Mouse (Mus musculus) forebrain, embryonic 11.5 days (tissue): Measurements from ENCODE around the gene Cnga4. TPM values are rescaled to one million over a fixed set of nuclear protein-coding genes. Genes with fewer than 3 reads are reported as not detected.
A peak's percentile ranks its signal among the peaks of the same experiment; 100 is the strongest.

Source experiments
- ATAC-seq: fragments of 200-750 bp; cut with Nextera tagmentation; replicated peaks from 2 replicates; pipeline ENCODE4 v1.8.0; 2017; ENCODE audit warnings: moderate TSS enrichment; ENCODE audit not compliant: low FRiP score
- DNase-seq: peaks from one replicate; pipeline ENCODE4 v3.0.0-alpha.2; 2017; ENCODE audit warnings: low spot score
- H3K27ac ChIP-seq: fragments of 300-500 bp; sonication (generic); 2 replicates; pipeline ENCODE4 v1.5.1; 2014; ENCODE audit warnings: low read depth, low read length
- H3K27me3 ChIP-seq: fragments of 300-500 bp; sonication (generic); 2 replicates; pipeline ENCODE4 v1.6.1; 2014; ENCODE audit warnings: mild to moderate bottlenecking, low read length, mixed read lengths; ENCODE audit not compliant: control insufficient read depth, insufficient read depth
- H3K36me3 ChIP-seq: fragments of 300-500 bp; sonication (generic); 2 replicates; pipeline ENCODE4 v1.6.1; 2014; ENCODE audit warnings: mild to moderate bottlenecking, low read length, moderate library complexity, mixed read lengths; ENCODE audit not compliant: control insufficient read depth, insufficient read depth
- H3K4me1 ChIP-seq: fragments of 300-500 bp; sonication (generic); replicated peaks from 2 replicates; pipeline ENCODE4 v1.6.1; 2014; ENCODE audit warnings: low read length, mixed read lengths; ENCODE audit not compliant: control insufficient read depth, insufficient read depth
- H3K4me2 ChIP-seq: fragments of 300-500 bp; sonication (generic); 2 replicates; pipeline ENCODE4 v1.6.1; 2014; ENCODE audit warnings: low read depth, mild to moderate bottlenecking, low read length, moderate library complexity, mixed read lengths; ENCODE audit not compliant: severe bottlenecking
- H3K4me3 ChIP-seq: fragments of 300-500 bp; sonication (generic); 2 replicates; pipeline ENCODE4 v1.5.1; 2014; ENCODE audit warnings: low read depth, low read length
- H3K9ac ChIP-seq: fragments of 300-500 bp; sonication (generic); 2 replicates; pipeline ENCODE4 v1.6.1; 2014; ENCODE audit warnings: low read length
- H3K9me3 ChIP-seq: fragments of 300-500 bp; sonication (generic); 2 replicates; pipeline ENCODE4 v1.6.1; 2016; ENCODE audit warnings: low read length, mixed read lengths; ENCODE audit not compliant: control insufficient read depth
- WGBS: fragments of 180-500 bp; shearing (Covaris S2); extraction: QIAGEN DNeasy Blood & Tissue Kit; methylation state at CpG from one replicate; pipeline ENCODE4 v1.1.7; 2014; 5-methylcytosine and 5-hydroxymethylcytosine counted together
- polyA plus RNA-seq: library from polyadenylated mRNA; unstranded; fragments of >200 nt; fragmentation: Nextera tagmentation; extraction: Ambion mirVana; gene quantifications from 2 replicates; pipeline ENCODE4 v1.2.1, GENCODE M21; 2014

Cnga4 gene
- polyA plus RNA-seq, 1 experiment from 2014 or later: 0.15 TPM

DNA sequence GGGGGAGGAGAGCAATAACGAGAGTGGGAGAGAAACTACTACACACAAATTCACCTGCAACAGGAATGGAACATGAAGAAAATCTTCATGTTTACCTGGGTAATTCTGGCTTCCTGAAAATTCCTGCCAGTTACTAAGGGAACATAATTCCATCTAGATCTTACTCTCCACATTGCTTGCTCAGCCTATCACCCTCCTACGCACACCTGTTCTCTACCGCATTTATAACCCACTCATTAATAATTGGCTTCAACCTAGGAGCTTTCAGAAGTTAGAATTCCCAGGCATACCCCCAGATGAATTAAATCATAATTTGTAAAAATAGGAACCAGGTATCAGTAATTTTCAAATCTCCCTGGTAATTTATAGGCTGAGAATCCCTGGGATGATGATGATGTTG, 30.4 kb upstream of the Cnga4 start:
- Histone ChIP-seq H3K27me3 (no peaks in the 10 kb centered on the region), H3K36me3 (no peaks in the 10 kb centered on the region; the same call in 1 of the 2 replicates), H3K4me3 (no peak overlapping the region), H3K9me3 (no peaks in the 10 kb centered on the region), H3K4me2 (no peak overlapping the region), H3K9ac (no peak overlapping the region), H3K4me1 (no peaks in the 10 kb centered on the region), H3K27ac (no peak overlapping the region)
- no peak for ATAC-seq
- DNase-seq: no peak
- WGBS: 94% methylated on average over 3 of the region's 3 CpGs

DNA sequence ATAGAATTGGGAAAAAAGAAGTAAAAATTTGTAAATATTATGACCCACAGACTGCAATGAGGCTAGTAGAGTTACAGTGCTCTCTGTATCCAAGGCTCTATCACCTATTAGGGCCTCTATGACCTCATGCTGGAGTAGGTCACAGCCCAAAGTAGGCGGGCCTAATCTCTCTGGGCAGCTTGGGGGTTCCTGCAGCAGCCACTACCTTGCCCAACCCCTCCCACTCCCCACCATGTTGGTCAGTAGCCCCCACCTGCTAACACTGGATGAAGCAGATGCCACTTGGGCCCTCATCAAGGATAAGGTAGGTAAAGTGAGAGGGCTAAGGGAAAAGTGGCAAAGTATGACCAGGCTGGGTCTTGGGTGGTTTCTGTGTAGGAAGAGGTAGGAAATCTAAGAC, 29.5 kb upstream of the Cnga4 start, which contains the start of gene Gm5901:
TSS of gene Gm5901 (plus strand) at position 173 of the 400 bp plus-strand sequence.
- H3K27me3 ChIP-seq: no peaks in the 10 kb centered on the region
- H3K9ac ChIP-seq: no peak within 1 kb of the TSS
- ATAC-seq: peak; percentile 40; the same call in 1 of the 2 replicates
- 89% methylated on average over 1 of the region's 1 CpGs for WGBS
- no peak within 1 kb of the TSS for H3K27ac ChIP-seq
- H3K9me3 ChIP-seq: no peaks in the 10 kb centered on the region
- no peaks in the 10 kb centered on the region; the same call in 1 of the 2 replicates for H3K36me3 ChIP-seq
- DNase-seq: no peak
- no peaks in the 10 kb centered on the region for H3K4me1 ChIP-seq
- no peak within 1 kb of the TSS for H3K4me2 ChIP-seq
- no peak within 1 kb of the TSS for H3K4me3 ChIP-seq

DNA sequence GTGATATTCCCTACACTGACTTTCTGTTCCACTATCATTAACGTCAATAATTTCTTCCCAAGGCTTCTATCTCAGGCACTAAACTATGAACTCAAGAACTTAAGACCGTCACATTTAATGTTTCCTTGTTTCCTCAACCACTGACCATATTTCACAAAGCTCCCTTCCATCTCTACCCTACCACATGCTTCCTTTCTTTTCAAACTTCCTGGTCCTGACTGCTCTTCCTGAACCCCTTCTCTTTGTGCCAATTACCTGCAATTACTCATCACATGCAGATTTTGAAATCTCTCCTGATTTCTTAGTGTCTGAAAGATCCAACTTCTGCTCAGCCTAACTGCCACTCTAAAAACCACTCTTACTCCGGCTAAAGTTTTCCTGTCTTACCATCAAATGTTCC, 24.0 kb upstream of the Cnga4 start:
- ATAC-seq: no peak
- Histone ChIP-seq H3K4me1 (no peaks in the 10 kb centered on the region), H3K4me3 (no peak overlapping the region), H3K36me3 (peaks cover 4% of the 10 kb centered on the region; the same call in 1 of the 2 replicates), H3K4me2 (no peak overlapping the region), H3K9me3 (no peaks in the 10 kb centered on the region), H3K27ac (no peak overlapping the region), H3K27me3 (no peaks in the 10 kb centered on the region), H3K9ac (no peak overlapping the region)
- DNase-seq: no peak
- 93% methylated on average over 3 of the region's 3 CpGs for WGBS

DNA sequence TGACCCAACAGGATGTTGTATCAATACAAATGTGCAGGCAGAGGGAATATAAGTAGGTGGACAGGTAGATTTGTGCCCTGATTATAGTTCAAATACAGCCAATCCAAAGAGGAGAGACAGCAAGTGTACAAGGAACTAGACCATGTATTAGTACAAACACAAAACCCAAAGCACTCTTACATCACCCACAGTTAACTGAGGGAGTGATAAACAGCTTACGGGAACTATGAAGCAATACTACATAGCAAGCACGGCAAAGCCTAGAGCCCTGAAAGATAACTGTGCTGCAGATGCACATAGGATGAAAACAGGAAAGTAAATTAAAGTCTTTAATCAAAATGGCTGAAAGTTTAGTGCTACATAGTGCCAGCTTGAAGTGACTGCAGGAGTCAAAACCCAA, 16.7 kb upstream of the Cnga4 start:
- Histone ChIP-seq H3K4me1 (no peaks in the 10 kb centered on the region), H3K27ac (no peak overlapping the region), H3K9me3 (no peaks in the 10 kb centered on the region), H3K9ac (no peak overlapping the region), H3K27me3 (no peaks in the 10 kb centered on the region), H3K4me3 (no peak overlapping the region), H3K36me3 (peaks cover 11% of the 10 kb centered on the region), H3K4me2 (no peak overlapping the region)
- ATAC-seq (no peak), DNase-seq (no peak)
- 94% methylated on average over 2 of the region's 2 CpGs for WGBS

DNA sequence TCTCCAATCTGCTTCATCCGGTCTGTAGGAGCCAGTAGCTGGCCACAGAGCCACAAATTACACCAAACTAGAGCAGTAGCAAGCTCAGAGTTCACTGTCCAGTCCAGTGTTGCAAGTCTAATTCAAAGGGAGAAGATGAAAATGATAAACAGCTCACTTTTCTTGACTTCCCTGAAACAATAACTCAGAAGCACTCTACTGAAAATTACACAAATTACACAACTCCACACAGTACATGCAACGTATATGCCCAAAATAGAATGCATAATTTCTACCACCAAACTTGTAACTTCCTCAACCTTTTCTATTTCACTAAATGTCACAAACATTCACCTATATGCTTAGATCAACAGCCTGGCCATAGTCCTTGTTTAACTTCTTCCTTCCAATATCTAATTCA, 14.1 kb upstream of the Cnga4 start:
- DNase-seq: no peak
- Histone ChIP-seq H3K27ac (no peak overlapping the region), H3K4me1 (no peaks in the 10 kb centered on the region), H3K4me3 (no peak overlapping the region), H3K4me2 (no peak overlapping the region), H3K9me3 (no peaks in the 10 kb centered on the region), H3K36me3 (peaks cover 11% of the 10 kb centered on the region), H3K27me3 (no peaks in the 10 kb centered on the region), H3K9ac (no peak overlapping the region)
- WGBS: 88% methylated on average over 2 of the region's 2 CpGs
- ATAC-seq: no peak

DNA sequence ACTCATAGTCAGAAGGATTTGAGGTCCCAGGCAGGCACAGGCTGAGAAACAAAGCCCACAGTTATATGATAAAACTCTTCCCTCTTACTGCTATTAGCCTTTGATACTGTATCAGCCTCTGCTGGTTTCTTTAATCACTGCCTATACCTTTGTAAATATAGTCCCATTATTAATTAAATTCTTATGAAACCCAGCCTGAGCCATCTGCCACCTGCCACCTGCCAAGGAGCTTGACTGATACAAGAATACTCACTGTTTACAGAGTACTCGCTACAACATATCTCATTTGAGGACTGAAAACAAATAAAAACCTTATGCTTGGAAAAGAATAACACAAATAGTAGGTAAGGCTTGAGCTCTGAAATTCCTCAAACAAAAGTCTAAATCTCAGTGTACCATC, 9.8 kb upstream of the Cnga4 start:
- no peak for ATAC-seq

DNA sequence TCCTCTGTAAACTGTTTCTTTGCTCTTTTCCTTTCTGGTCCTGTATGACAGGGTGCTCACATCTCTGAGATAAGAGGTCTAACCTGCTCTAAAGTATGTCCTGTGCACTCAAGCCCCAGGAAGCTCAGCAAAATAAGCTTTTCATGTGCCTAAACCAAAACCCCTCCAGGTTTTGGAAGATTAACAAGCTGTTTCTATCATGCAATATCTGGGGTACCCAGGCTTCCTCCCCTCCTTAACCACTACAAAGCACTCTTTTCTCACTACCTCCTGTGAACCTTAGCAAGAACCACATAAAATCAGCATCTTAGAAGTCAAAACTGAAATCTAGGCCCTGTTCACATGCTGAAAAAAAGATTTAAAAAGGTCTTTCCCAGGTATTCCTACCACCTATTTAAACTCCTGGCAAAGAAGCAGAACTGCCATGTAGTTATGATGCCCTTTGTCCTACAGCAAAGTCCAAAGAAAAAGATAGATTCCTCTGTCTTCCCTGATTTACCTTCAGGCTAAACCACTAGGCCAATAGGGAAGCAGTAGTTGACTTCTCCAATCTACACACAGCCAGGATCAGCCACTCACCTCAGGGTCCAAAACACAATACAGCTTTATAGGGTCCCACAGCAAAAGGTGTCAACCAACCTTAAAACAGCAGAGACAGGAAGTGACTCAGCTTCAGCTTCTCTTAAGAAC, 9.1 kb upstream of the Cnga4 start:
- no peak overlapping the region for H3K9ac ChIP-seq
- ATAC-seq (no peak), DNase-seq (no peak)
- H3K4me3 ChIP-seq: no peak overlapping the region
- H3K4me2 ChIP-seq: no peak overlapping the region
- no peaks in the 10 kb centered on the region for H3K27me3 ChIP-seq
- H3K4me1 ChIP-seq: 0 out of 2 replicates have a peak, but pooled peaks cover 1% of the 10 kb centered on the region
- no peaks in the 10 kb centered on the region for H3K9me3 ChIP-seq
- no peak overlapping the region for H3K27ac ChIP-seq
- no peaks in the 10 kb centered on the region for H3K36me3 ChIP-seq

More for the DNA sequence above, 9.8 kb upstream of the Cnga4 start:
- Histone ChIP-seq H3K27ac (no peak overlapping the region), H3K4me3 (no peak overlapping the region), H3K9ac (no peak overlapping the region), H3K27me3 (no peaks in the 10 kb centered on the region), H3K4me2 (no peak overlapping the region), H3K9me3 (no peaks in the 10 kb centered on the region), H3K36me3 (peaks cover under 1% of the 10 kb centered on the region; the same call in 1 of the 2 replicates), H3K4me1 (0 out of 2 replicates have a peak, but pooled peaks cover 1% of the 10 kb centered on the region)
- 85% methylated on average over 1 of the region's 1 CpGs for WGBS
- no peak for DNase-seq

DNA sequence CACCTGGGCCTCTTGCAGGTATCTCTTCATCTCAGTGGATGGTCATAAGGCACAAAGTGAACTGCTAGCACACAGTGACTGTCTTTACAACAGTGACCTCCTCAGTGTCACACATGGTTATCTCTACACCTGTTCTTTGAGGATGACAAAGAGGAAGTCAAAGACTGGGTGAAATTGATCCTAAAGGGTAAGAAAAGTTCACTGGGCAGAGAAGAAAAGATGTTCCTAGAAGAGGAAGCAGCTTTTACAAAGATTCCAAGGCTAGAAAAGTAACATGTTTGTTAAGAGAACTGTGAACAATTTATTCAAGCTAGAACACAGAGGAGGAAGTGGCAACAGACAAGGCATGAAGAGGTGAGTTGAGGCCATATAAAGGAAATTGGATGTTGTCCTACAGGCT, 8.2 kb upstream of the Cnga4 start:
- H3K4me3 ChIP-seq: no peak overlapping the region
- H3K36me3 ChIP-seq: no peaks in the 10 kb centered on the region
- no peak overlapping the region for H3K9ac ChIP-seq
- no peaks in the 10 kb centered on the region for H3K27me3 ChIP-seq
- no peak overlapping the region for H3K27ac ChIP-seq
- ATAC-seq: no peak
- no peak for DNase-seq
- H3K4me2 ChIP-seq: no peak overlapping the region
- 0 out of 2 replicates have a peak, but pooled peaks cover 1% of the 10 kb centered on the region for H3K4me1 ChIP-seq
- no peaks in the 10 kb centered on the region for H3K9me3 ChIP-seq
